9 mouse cellular contexts compared by ENCODE assay signal in the genomic region with DNA sequence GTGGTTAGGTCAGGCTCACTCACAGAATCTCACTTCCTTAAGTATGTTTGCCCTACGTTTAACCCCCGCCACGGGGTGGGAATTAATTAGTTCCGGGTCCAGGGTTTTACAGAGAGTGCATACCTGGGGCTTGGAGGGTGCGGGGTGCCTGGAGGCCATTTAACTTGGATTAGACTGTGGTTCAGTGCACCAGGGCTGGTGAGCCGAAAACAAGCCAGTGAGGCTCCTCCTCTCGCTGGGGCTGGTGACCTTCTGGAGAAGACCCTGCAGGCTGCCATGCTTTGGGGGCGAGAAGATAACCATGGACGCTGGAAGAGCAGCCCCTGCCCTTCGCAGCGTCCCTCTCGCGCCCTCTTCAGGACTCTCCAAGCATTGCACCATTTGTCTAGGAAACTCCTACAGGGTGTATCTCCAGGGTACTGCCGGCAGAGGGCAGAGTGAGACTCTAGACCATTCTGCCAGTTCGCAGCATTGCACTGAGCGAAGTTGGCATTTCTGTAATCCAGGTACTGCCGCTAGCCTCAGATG. TPM values are rescaled to one million over a fixed set of nuclear protein-coding genes. Genes with fewer than 3 reads are reported as not detected.
DNase-seq lines count a peak whose midpoint lies in the region; ATAC-seq and TF ChIP-seq lines count a peak whose summit lies in the region.
"Had no signal": no experiment of that assay in that cellular context is flagged by ENCODE, and none has a peak within 500 bp of the region (broad histone marks: within the 10 kb centered on the region; RNA-seq: fewer than 3 reads in every experiment).

No protein-coding gene starts in this region.

- no peaks in the 10 kb centered on the region for H3K27me3 ChIP-seq in intestine, embryonic 15.5 days (replicated peaks)
- H3K27me3 ChIP-seq in midbrain, embryonic 13.5 days: no peaks in the 10 kb centered on the region

- 32% methylated on average over 17 of the region's 17 CpGs for WGBS in bone marrow, adult 2 months
- 30% methylated on average over 17 of the region's 17 CpGs for WGBS in intestine, embryonic 15.5 days
- WGBS in midbrain, embryonic 13.5 days: 26% methylated on average over 17 of the region's 17 CpGs

- no peak for TF ChIP-seq POLR2A in bone marrow, adult 2 months (IDR thresholded peaks at IDR 0.05; ENCODE audit: borderline replicate concordance, control insufficient read depth, low read depth, low read length)
- TF ChIP-seq POLR2A in embryonic fibroblast, embryonic 13.5 days (IDR thresholded peaks at IDR 0.05; ENCODE audit: low read depth, low read length): no peak

- no peak overlapping the region for H3K4me2 ChIP-seq in intestine, embryonic 15.5 days (replicated peaks)
- no peak overlapping the region for H3K4me2 ChIP-seq in midbrain, embryonic 13.5 days (replicated peaks)

- peak; percentile 45 for TF ChIP-seq CTCF in bone marrow, adult 2 months (IDR thresholded peaks at IDR 0.05; ENCODE audit: control insufficient read depth, insufficient read depth, low read length)
- TF ChIP-seq CTCF in embryonic fibroblast, embryonic 13.5 days (IDR thresholded peaks at IDR 0.05; ENCODE audit: borderline replicate concordance, insufficient read depth, low read length): peak; percentile 31; the same call in 1 of the 2 replicates

- H3K4me3 ChIP-seq in bone marrow, adult 2 months (replicated peaks; ENCODE audit: control insufficient read depth, low read depth, low read length): no peak overlapping the region
- H3K4me3 ChIP-seq in embryonic fibroblast, embryonic 13.5 days (ENCODE audit: insufficient read depth, low read length): no peak overlapping the region
- no peak overlapping the region for H3K4me3 ChIP-seq in intestine, embryonic 15.5 days (replicated peaks)
- no peak overlapping the region for H3K4me3 ChIP-seq in midbrain, embryonic 13.5 days (replicated peaks)
- H3K4me3 ChIP-seq: erythroblast, embryonic 14.5 days had no signal

- no peaks in the 10 kb centered on the region for H3K9me3 ChIP-seq in intestine, embryonic 15.5 days
- H3K9me3 ChIP-seq in midbrain, embryonic 13.5 days: no peaks in the 10 kb centered on the region

- H3K36me3 ChIP-seq in intestine, embryonic 15.5 days: no peaks in the 10 kb centered on the region
- no peaks in the 10 kb centered on the region for H3K36me3 ChIP-seq in midbrain, embryonic 13.5 days

- H3K4me1 ChIP-seq in bone marrow, adult 2 months (ENCODE audit: control insufficient read depth, insufficient read depth, low read length): no peaks in the 10 kb centered on the region
- no peaks in the 10 kb centered on the region for H3K4me1 ChIP-seq in embryonic fibroblast, embryonic 13.5 days (ENCODE audit: control insufficient read depth, insufficient read depth, low read length)
- no peaks in the 10 kb centered on the region for H3K4me1 ChIP-seq in intestine, embryonic 15.5 days (replicated peaks)
- H3K4me1 ChIP-seq in midbrain, embryonic 13.5 days (replicated peaks): no peaks in the 10 kb centered on the region

- no peak overlapping the region for H3K9ac ChIP-seq in intestine, embryonic 15.5 days
- no peak overlapping the region for H3K9ac ChIP-seq in midbrain, embryonic 13.5 days (replicated peaks)

- no peak for ATAC-seq in monocyte, adult 5-6 weeks (replicated peaks; ENCODE audit: insufficient number of reproducible peaks, low FRiP score, low TSS enrichment, poor library complexity, severe bottlenecking)
- peak; percentile 34; the same call in 1 of the 2 replicates for ATAC-seq in intestine, embryonic 15.5 days
- ATAC-seq in midbrain, embryonic 13.5 days: peak; percentile 14; the same call in 1 of the 2 replicates

- peak; percentile 16 to 21 for DNase-seq in monocyte, adult 2 months (ENCODE audit: low read depth in 1 of 2, low spot score in 2 of 2)
- DNase-seq in left cerebral cortex, adult 8-10 months (ENCODE audit: low spot score in 2 of 2): peak; percentile 17 to 58
- peak; percentile 49 for DNase-seq in thymus, postnatal 0 days (ENCODE audit: low spot score)

- no peak overlapping the region for H3K27ac ChIP-seq in bone marrow, adult 2 months (ENCODE audit: control insufficient read depth, insufficient read depth, low read depth, low read length, poor library complexity)
- no peak overlapping the region for H3K27ac ChIP-seq in embryonic fibroblast, embryonic 13.5 days (ENCODE audit: insufficient read depth, low read length)
- no peak overlapping the region for H3K27ac ChIP-seq in intestine, embryonic 15.5 days
- H3K27ac ChIP-seq in midbrain, embryonic 13.5 days: no peak overlapping the region

RNA-seq across cellular contexts. Expression of a gene that starts 28.4 kb away (rescaled TPM):
- 0.97 TPM in 1 of 3 replicates, not detected in the others for total RNA-seq in monocyte, adult 5-6 weeks (2017)
- 1.9 TPM in 1 of 2 replicates, not detected in the other for polyA plus RNA-seq in bone marrow, adult 2 months (2011; ENCODE audit: insufficient read depth, insufficient read length, low replicate concordance, missing spikeins)
- 9.7 and 10.9 TPM in 2 replicates for polyA plus RNA-seq in embryonic fibroblast, embryonic 13.5 days (2011; ENCODE audit: insufficient read length, low read depth, missing spikeins)
- polyA plus RNA-seq in intestine, embryonic 15.5 days (2015; fragmentation: Nextera tagmentation; extraction: Ambion mirVana): 3.3 TPM in 2 replicates
- total RNA-seq in left cerebral cortex, adult 8-10 months (2022): 100 to 1,000 TPM; 116 to 128 (median 122) TPM
- polyA plus RNA-seq in midbrain, embryonic 13.5 days (2015; fragmentation: Nextera tagmentation; extraction: Ambion mirVana): 7.2 and 7.6 TPM in 2 replicates
- polyA plus RNA-seq in thymus, postnatal 0 days (2015; fragmentation: Nextera tagmentation; extraction: Ambion mirVana): 0.55 and 0.57 TPM in 2 replicates
